Mouse (Mus musculus): Measurements from ENCODE around the gene Haus2.

Haus2 gene

GRCm38 (mm10) chr2:120616279-120617163 lies 7.3 kb downstream of the Haus2 start:
- no peak for DNase-seq (ENCODE audit: inconsistent age in 2 of 2, low spot score in 1 of 2)

- no peak for DNase-seq (ENCODE audit: inconsistent age in 2 of 2, low spot score in 1 of 2)
Measured at GRCm38 (mm10) chr2:120619538-120619937, 10.4 kb downstream of the Haus2 start.

DNA sequence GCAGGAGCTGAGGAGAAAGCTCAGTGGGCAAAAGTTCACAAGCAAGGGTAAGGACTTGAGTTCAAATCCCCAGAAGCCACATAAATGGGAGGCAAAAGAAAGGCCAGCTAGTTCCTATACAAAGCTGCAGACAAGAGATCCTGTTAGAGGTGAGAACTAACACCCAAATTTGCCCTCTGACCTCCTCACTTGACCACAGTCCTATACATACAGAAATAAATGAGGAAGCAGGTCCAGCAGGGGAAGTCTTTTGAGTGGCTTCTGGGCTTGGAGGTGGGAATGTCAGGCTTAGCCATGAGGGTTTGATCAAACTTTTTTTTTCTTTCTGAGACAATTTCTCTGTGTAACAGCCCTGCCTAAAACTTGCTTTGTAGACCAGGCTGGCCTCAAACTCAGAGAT lies 13.7 kb downstream of the Haus2 start:
- DNase-seq (ENCODE audit: inconsistent age in 2 of 2, low spot score in 1 of 2): no peak

DNA sequence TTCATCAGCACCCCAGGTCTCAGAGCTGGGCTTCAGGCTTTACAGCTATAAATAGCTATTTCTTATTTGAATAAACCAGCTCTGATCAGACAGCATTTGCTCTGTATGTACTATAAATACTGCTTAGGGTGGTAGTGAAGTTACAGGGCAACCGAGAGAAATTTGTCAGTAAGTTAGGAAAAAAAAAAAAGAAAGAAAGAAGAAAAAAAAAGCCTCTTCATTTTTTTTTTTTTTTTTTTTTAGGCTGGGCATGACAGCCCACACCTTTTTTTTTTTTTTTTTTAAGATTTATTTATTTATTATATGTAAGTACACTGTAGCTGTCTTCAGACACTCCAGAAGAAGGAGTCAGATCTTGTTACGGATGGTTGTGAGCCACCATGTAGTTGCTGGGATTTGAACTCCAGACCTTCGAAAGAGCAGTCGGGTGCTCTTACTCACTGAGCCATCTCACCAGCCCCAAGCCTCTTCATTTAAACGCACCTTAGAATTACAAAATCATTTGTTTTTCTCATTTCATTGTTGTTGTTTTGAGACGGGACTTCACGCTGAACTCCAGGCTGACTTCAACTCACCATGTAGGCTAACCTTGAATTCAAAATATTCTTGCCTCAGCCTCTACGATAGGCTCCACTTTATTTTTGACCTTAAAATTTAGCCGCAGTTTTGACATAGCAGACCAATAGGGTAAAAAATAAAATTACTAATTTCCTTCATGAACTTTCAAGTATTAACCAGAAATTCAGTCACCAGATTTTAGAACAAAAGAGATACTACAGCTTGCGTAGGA lies 19.1 kb downstream of the Haus2 start:
- DNase-seq (ENCODE audit: inconsistent age in 2 of 2, low spot score in 1 of 2): no peak

GRCm38 (mm10) chr2:120628886-120629735 lies 19.9 kb downstream of the Haus2 start, which contains the start of gene Stard9:
Gene Stard9 (plus strand): TSS chr2:120629121.
- peak; percentile 99 for DNase-seq (ENCODE audit: inconsistent age in 2 of 2, low spot score in 1 of 2)

DNA sequence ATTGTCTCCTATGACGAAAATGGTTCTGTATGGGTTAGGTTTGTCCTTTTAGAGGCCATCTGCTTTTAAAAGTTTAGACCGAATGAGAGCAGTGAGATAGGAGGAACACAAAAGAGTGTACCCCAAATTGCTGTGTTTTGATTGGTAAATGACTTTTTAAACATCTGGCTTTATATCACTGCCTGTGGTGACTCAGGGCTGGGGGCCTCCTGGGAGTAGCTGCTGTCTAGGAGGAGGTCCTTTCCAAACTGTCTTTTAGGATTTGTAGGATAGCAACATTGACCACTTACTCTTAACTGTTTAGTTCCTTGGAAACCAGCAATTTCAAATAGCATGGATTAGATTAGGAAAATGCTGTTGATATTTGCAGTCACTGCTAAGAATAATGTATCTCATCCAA lies 21.1 kb downstream of the Haus2 start:
- DNase-seq (ENCODE audit: inconsistent age in 2 of 2, low spot score in 1 of 2): peak in 1 of 2 experiments; percentile 72

DNA sequence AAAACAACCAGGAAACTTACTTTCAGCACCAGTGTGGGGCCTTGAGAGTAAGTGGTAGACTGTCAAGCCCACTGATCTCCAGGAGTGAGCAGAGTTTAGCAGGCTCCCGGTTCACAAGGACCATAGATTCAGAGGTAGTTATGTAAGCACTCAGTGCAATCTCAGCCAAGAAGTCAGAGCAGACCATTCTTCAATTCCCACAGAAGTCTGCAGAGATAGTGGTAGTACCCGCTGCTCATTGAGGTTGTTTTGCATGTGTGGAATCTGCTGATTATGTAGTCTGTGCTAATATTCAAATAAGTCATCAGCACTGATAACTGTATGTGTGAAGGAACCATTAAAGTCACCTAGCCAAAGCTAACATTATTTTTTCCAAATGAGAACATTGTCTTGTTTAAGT lies 21.5 kb downstream of the Haus2 start:
- DNase-seq (ENCODE audit: inconsistent age in 2 of 2, low spot score in 1 of 2): no peak

DNA sequence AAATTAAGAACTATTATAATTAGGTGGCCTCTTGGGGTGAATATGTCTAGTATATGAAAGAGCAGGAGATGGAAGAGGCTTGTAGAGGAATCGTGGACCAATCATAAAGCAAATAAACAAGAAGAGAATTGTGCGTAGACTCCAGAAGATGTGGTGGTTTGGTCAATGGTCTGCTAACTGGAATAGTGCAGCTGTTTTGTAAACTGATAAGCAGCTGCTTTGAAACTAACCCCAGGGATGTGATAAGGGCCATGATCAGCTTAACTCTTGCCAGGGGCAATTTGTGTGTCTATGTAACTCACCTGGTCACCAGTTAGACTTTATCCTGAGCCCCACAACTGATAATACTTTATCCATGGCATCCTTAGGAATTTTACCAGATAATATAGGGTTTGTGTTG lies 22.3 kb downstream of the Haus2 start:
- DNase-seq (ENCODE audit: inconsistent age in 2 of 2, low spot score in 1 of 2): no peak

GRCm38 (mm10) chr2:120631957-120632356 lies 22.8 kb downstream of the Haus2 start:
- DNase-seq (ENCODE audit: inconsistent age in 2 of 2, low spot score in 1 of 2): peak; percentile 48 to 73

- DNase-seq (ENCODE audit: inconsistent age in 2 of 2, low spot score in 1 of 2): no peak
Measured at GRCm38 (mm10) chr2:120640835-120641234, 31.7 kb downstream of the Haus2 start.

- DNase-seq (ENCODE audit: inconsistent age in 2 of 2, low spot score in 1 of 2): no peak
Measured at GRCm38 (mm10) chr2:120643836-120644235, 34.7 kb downstream of the Haus2 start.

DNA sequence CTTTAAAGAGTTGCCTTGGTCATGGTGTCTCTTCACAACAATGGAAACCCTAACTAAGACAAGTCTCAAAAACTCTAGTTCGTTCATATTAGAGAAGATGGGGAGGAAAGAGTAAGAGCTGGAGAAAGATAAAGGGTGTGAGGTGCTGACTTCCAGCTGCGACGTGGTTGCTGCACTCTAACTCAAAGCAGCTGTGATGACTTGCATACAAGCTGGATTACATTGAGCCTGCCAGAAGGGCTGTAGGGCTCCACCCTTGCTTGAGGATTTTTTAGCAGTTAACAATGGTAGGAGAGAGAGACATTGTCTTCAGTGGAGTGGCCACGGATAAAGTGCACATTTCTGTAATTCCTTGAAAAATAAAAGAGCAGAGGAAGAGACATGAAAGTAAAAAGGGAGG lies 37.6 kb downstream of the Haus2 start:
- DNase-seq (ENCODE audit: inconsistent age in 2 of 2, low spot score in 1 of 2): no peak

GRCm38 (mm10) chr2:120652256-120652924 lies 43.2 kb downstream of the Haus2 start:
- peak in 1 of 2 experiments; percentile 53 for DNase-seq (ENCODE audit: inconsistent age in 2 of 2, low spot score in 1 of 2)

DNA sequence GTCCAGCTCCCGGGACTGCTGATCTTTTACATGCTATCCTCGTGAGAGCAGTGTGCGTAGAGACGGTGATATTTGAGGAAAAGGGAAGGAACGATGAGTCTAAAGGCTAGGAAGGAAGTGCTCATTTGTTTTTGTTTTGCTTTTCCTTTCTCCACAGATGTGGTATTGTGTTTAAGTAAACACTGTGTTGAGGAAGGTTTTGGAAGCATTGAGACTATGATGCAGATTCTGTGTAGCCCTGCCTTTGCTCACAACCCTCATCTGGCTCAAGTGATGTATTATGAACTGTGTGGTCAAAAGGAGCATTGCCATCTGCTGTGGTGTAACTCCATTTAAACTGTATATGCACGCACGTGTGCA lies 43.7 kb downstream of the Haus2 start:
- no peak for DNase-seq (ENCODE audit: inconsistent age in 2 of 2, low spot score in 1 of 2)

DNA sequence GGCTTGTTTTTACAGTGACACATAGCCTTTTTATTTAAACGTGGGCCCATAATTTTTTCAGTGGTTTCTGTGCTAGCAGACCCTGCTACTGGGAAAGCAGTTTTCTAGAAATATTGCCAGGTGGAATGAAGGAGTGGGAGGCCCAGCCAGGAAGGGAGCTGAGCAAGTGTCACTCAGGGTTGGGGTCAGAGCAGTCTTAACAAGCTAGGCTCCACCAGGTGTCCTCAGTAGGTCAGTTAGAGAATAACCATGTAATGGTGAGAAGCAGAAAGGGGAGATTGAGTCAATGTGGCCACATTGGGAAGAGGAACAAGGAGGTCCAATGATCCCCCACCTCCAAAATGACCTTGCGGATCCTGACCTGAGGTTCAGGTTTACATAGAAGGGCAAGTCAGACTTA lies 45.5 kb downstream of the Haus2 start:
- no peak for DNase-seq (ENCODE audit: inconsistent age in 2 of 2, low spot score in 1 of 2)

GRCm38 (mm10) chr2:120655905-120656304 lies 46.7 kb downstream of the Haus2 start:
- no peak for DNase-seq (ENCODE audit: inconsistent age in 2 of 2, low spot score in 1 of 2)

DNA sequence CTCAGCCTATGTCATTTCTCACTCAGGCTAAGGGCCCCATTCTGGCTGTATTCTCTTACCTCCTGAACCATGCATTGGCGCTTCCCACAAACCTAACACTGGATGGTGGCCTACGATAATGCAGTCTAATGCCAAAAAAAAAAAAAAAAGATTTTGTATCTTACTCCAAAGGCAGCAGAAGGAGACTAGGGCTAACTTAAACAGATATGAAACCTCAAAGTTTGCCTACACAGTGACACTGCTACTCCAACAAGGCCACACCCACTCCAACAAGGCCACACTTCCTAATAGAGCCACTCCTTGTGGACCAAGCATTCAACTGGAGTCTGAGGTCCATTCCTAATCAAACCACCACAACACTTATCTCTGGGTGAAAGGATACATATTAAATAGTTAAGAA lies 47.5 kb downstream of the Haus2 start:
- no peak for DNase-seq (ENCODE audit: inconsistent age in 2 of 2, low spot score in 1 of 2)

DNA sequence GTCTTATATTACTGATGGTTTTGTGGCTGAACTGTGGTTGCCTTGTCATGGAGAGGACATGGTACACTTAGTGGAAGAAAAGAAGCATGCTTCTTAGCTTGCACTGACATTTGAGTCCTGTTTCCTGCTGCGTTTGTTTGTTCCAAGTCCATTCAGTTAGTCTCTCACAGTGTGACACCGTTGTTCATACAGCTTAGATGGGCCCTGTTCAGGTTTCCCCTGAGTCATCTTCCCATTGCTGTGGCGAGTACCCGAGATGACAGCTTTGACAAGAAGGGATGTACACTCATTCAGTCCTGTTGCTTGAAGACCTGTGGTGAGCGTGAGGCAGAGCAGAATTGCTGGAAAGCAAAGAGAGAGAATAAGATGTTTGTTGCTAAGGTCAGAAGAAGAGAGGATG lies 49.3 kb downstream of the Haus2 start:
- peak in 1 of 2 experiments; percentile 71 for DNase-seq (ENCODE audit: inconsistent age in 2 of 2, low spot score in 1 of 2)

- no peak for DNase-seq (ENCODE audit: inconsistent age in 2 of 2, low spot score in 1 of 2)
Measured at GRCm38 (mm10) chr2:120659318-120659717, 50.1 kb downstream of the Haus2 start.

DNA sequence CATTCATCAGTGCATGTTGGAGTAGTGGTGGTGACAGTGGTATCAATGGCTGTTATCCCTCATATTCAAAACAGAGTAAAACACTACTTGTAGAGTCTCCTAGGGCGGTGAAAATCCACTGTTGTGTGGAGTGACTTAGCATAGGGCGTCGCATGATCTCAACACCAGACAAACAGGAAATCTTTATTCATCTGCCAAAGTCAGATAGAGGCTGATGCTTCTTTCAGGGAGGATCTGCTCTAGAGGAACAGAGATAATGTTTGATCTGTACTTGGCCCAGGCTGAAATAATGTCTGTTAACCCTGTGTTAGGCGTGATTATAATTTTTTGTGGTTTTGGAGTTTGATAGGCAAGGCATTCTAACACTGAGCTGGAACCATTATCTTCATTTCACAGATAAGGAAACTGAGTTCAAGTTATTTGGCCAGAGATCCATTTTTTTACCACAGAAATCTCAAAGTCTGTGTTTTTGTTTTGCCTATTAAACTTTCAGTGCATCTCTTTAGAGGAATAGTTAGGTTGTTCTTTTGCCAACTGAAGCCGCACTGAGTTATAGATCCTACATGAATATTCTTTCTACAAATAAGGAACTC lies 51.4 kb downstream of the Haus2 start:
- peak in 1 of 2 experiments; percentile 53 for DNase-seq (ENCODE audit: inconsistent age in 2 of 2, low spot score in 1 of 2)
